Mouse (Mus musculus) ES-E14 (cell line): ENCODE measurements at regions not wholly inside any gene's neighbourhood (a gene's known extent, or its start where the extent isn't known, plus 50 kb on each side); places are given as distances from the start of the nearest gene placed in this dataset.

ENCODE experiments used
- DNase-seq: peaks from one replicate; pipeline ENCODE4 v3.0.0-alpha.2; 2013; ENCODE audit warnings: low read depth, low spot score
- H3K27ac ChIP-seq: 2 replicates; pipeline ENCODE4 v1.5.1; 2012; ENCODE audit warnings: low read depth, mild to moderate bottlenecking, low read length, moderate library complexity, mixed read lengths; ENCODE audit not compliant: poor library complexity, insufficient read depth, severe bottlenecking
- H3K36me3 ChIP-seq: 2 replicates; pipeline ENCODE4 v1.6.1; 2012; ENCODE audit warnings: mild to moderate bottlenecking, low read length, moderate library complexity, mixed read lengths; ENCODE audit not compliant: control insufficient read depth, poor library complexity, insufficient read depth, severe bottlenecking
- H3K4me1 ChIP-seq, 2 experiments: fragments of 150-350 bp in 1 of 2; sonication (generic) in 1 of 2; 2 replicates each; pipeline ENCODE4 v1.6.1; 2012; ENCODE audit warnings: low read length in 2 of 2, mild to moderate bottlenecking in 1 of 2, mixed read lengths in 1 of 2; ENCODE audit not compliant: control insufficient read depth in 2 of 2, insufficient read depth in 2 of 2, poor library complexity in 1 of 2
- H3K4me3 ChIP-seq, 2 experiments: fragments of 150-350 bp in 1 of 2; sonication (generic) in 1 of 2; 2 replicates each; pipeline ENCODE4 v1.5.1; 2012; ENCODE audit warnings: low read length in 2 of 2, low read depth in 1 of 2, mild to moderate bottlenecking in 1 of 2, mixed read lengths in 1 of 2; ENCODE audit not compliant: insufficient read depth in 1 of 2, poor library complexity in 1 of 2, severe bottlenecking in 1 of 2
- H3K9ac ChIP-seq: 2 replicates; pipeline ENCODE4 v1.6.1; 2012; ENCODE audit warnings: low read depth, mild to moderate bottlenecking, low read length, mixed read lengths; ENCODE audit not compliant: poor library complexity, insufficient read depth, severe bottlenecking
- H3K9me3 ChIP-seq: fragments of 150-350 bp; sonication (generic); 2 replicates; pipeline ENCODE4 v1.6.1; 2012; ENCODE audit warnings: low read depth, mild to moderate bottlenecking, low read length; ENCODE audit not compliant: control insufficient read depth, insufficient read depth
- CHD2 ChIP-seq: IDR thresholded peaks from 2 replicates; pipeline ENCODE4 v1.6.1; 2014; ENCODE audit warnings: mild to moderate bottlenecking, low read depth, low read length, inconsistent platforms
- HCFC1 ChIP-seq: IDR thresholded peaks from 2 replicates; pipeline ENCODE4 v1.6.1; 2012; ENCODE audit warnings: low read length, inconsistent platforms, borderline replicate concordance; ENCODE audit not compliant: insufficient read depth
- MAFK ChIP-seq: IDR thresholded peaks from 2 replicates; pipeline ENCODE4 v1.6.1; 2014; ENCODE audit warnings: mild to moderate bottlenecking, low read depth, low read length, inconsistent platforms; ENCODE audit not compliant: insufficient read depth
- ZC3H11A ChIP-seq: IDR thresholded peaks from 2 replicates; pipeline ENCODE4 v1.6.1; 2012; ENCODE audit warnings: low read depth, mild to moderate bottlenecking, inconsistent platforms, low read length, borderline replicate concordance
- ZNF384 ChIP-seq: IDR thresholded peaks from 2 replicates; pipeline ENCODE4 v1.6.1; 2012; ENCODE audit warnings: low read depth, low read length, inconsistent platforms
- in situ Hi-C, 2 experiments: fragments of 600-800 bp; cut with MboI; formaldehyde crosslinking; loops; one replicate each; pipeline ENCODE4 v1.15.1; 2025; ENCODE audit warnings: low sequenced_read_pairs in 2 of 2, inconsistent platforms in 1 of 2; ENCODE audit not compliant: unreplicated experiment in 2 of 2

GRCm38 (mm10) chr13:44164746-44165145 is 380.2 kb downstream of the Cd83 start:
- Histone ChIP-seq H3K4me1 (no peaks in the 10 kb centered on the region), H3K27ac (no peak overlapping the region), H3K9me3 (no peaks in the 10 kb centered on the region), H3K9ac (no peak overlapping the region), H3K36me3 (no peaks in the 10 kb centered on the region), H3K4me3 (no peak overlapping the region)
- no peak for TF ChIP-seq CHD2
- TF ChIP-seq ZNF384 = no peak
- TF ChIP-seq MAFK = no peak
- TF ChIP-seq ZC3H11A = no peak
- no peak for TF ChIP-seq HCFC1
- DNase-seq = no peak
- in situ Hi-C loops = no loop called here

GRCm38 (mm10) chr13:44167186-44167585 is 382.6 kb downstream of the Cd83 start:
- TF ChIP-seq MAFK (no peak), CHD2 (no peak)
- H3K27ac ChIP-seq = no peak overlapping the region
- H3K9ac ChIP-seq = no peak overlapping the region
- H3K36me3 ChIP-seq = no peaks in the 10 kb centered on the region
- H3K4me3 ChIP-seq = no peak overlapping the region
- no peaks in the 10 kb centered on the region for H3K4me1 ChIP-seq
- no peaks in the 10 kb centered on the region for H3K9me3 ChIP-seq
- DNase-seq = no peak
- in situ Hi-C loops = no loop called here

DNA sequence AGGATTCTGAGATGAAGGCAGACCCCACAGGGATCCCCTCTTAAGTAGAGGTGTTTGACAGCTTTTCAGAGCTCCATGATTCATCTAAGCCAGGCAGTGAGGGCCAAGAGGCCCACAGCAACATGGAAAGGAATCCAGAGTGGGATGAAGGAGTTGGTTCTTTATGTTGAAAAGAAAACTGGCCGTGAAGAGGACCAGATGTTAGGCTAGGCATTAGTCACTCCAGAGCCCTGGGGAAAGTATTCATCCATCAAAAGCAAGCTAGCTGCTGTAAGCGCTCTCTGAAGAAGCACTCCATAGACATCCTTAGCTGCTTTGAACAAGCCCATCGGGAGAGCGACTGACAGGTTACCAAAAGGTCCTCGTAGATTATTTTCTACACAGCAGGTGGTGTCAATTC is 383.6 kb downstream of the Cd83 start:
- Histone ChIP-seq H3K36me3 (no peaks in the 10 kb centered on the region), H3K4me1 (no peaks in the 10 kb centered on the region), H3K4me3 (no peak overlapping the region), H3K9me3 (no peaks in the 10 kb centered on the region), H3K27ac (no peak overlapping the region), H3K9ac (no peak overlapping the region)
- no peak for TF ChIP-seq ZNF384
- TF ChIP-seq ZC3H11A = no peak
- no peak for TF ChIP-seq MAFK
- TF ChIP-seq CHD2 = no peak
- no peak for TF ChIP-seq HCFC1
- DNase-seq = no peak
- in situ Hi-C loops = no loop called here

DNA sequence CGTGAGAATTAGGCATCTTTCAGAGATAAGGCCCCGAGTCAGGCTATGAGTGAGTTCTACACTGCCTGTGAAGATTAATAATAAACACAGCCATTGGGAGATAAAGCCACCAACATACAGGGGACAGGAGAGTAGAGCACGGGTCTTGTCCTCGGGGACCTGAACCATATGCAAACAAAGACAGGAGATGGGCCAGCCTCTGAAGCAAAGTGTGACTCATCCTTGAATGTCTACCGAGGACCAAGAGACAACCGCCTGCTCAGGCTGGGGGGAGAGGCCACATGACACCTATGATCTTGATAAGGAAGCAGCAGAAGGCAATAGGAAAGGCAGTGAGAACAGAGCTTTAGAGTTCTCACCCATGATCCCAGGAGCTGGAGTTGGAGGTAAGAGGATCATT is 387.1 kb downstream of the Cd83 start:
- in situ Hi-C loops = no loop called here
- no peak for DNase-seq

DNA sequence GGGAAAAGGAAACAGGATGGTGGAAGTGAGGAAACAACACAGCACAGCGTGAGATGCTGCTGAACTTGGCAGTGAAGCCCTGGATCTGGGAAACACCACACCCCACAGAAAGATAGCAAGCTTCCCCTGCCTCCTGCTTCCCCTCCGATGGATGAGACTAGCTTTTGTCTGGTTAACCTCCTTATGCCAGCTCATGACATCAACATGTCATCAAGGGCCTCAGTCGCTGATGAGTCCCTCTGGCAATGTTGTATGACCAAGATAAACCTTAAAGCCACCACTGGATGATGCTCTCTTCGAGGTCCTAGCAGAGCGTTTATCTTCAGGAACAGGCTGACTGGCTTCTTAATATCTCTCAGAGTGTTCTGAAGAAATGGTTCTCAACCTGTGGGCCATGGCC is 388.1 kb downstream of the Cd83 start:
- no peak for DNase-seq
- H3K36me3 ChIP-seq = no peaks in the 10 kb centered on the region
- H3K4me1 ChIP-seq = no peaks in the 10 kb centered on the region
- no peak overlapping the region for H3K9ac ChIP-seq
- H3K27ac ChIP-seq = no peak overlapping the region
- in situ Hi-C loops = no loop called here
- no peak overlapping the region for H3K4me3 ChIP-seq
- H3K9me3 ChIP-seq = no peaks in the 10 kb centered on the region
- TF ChIP-seq ZNF384 (no peak), ZC3H11A (no peak), CHD2 (no peak), HCFC1 (no peak), MAFK (no peak)

More for the DNA sequence above, 387.1 kb downstream of the Cd83 start:
- H3K4me1 ChIP-seq = no peaks in the 10 kb centered on the region
- H3K9ac ChIP-seq = no peak overlapping the region
- no peak overlapping the region for H3K4me3 ChIP-seq
- H3K36me3 ChIP-seq = no peaks in the 10 kb centered on the region
- no peaks in the 10 kb centered on the region for H3K9me3 ChIP-seq
- no peak overlapping the region for H3K27ac ChIP-seq
- no peak for TF ChIP-seq HCFC1
- no peak for TF ChIP-seq ZNF384
- no peak for TF ChIP-seq MAFK
- TF ChIP-seq CHD2 = no peak
